Mouse (Mus musculus) intestine, embryonic 16.5 days (tissue): ENCODE measurements around the gene Sin3b. TPM values are rescaled to one million over a fixed set of nuclear protein-coding genes. Genes with fewer than 3 reads are reported as not detected.

Experiments
- microRNA-seq: library from miRNA; unstranded; fragments of <30 nt; microRNA quantifications from one replicate; pipeline ENCODE4, GENCODE M21; 2016
- polyA plus RNA-seq: library from polyadenylated mRNA; unstranded; fragments of >200 nt; fragmentation: Nextera tagmentation; extraction: Ambion mirVana; gene quantifications from 2 replicates; pipeline ENCODE4 v1.2.1, GENCODE M21; 2015

The Sin3b gene
- polyA plus RNA-seq, 1 experiment from 2014 or later: 141 TPM

Small RNA genes lying within 50 kb of the gene (microRNA-seq; reads per million reads assigned to microRNA genes)
- not detected for gene Gm26237

Other genes with a start within 250 kb of the Sin3b start
- 46.0 and 47.9 TPM in 2 replicates for gene Cherp, start 248.1 kb upstream of the Sin3b start, polyA plus RNA-seq
- 7.9 and 8.2 TPM in 2 replicates for gene Slc35e1, start 230.7 kb upstream of the Sin3b start, polyA plus RNA-seq
- gene Med26, start 175.0 kb upstream of the Sin3b start, polyA plus RNA-seq: 13.5 and 14.2 TPM in 2 replicates
- 114 and 121 TPM in 2 replicates for gene Smim7, start 152.2 kb upstream of the Sin3b start, polyA plus RNA-seq
- 12.1 and 12.2 TPM in 2 replicates for gene Tmem38a, start 151.2 kb upstream of the Sin3b start, polyA plus RNA-seq
- gene Nwd1, start 76.6 kb upstream of the Sin3b start, polyA plus RNA-seq: 0.09 and 0.12 TPM in 2 replicates
- 3.9 and 4.7 TPM in 2 replicates for gene F2rl3, start 38.6 kb downstream of the Sin3b start, polyA plus RNA-seq